Mouse (Mus musculus): Measurements from ENCODE around the gene Gatad2b.
"Not testable (repeated sequence)": the region's sequence is repeated elsewhere in the genome, so short reads cannot be mapped to it uniquely, and the experiment has no call there.

Gatad2b gene

DNA sequence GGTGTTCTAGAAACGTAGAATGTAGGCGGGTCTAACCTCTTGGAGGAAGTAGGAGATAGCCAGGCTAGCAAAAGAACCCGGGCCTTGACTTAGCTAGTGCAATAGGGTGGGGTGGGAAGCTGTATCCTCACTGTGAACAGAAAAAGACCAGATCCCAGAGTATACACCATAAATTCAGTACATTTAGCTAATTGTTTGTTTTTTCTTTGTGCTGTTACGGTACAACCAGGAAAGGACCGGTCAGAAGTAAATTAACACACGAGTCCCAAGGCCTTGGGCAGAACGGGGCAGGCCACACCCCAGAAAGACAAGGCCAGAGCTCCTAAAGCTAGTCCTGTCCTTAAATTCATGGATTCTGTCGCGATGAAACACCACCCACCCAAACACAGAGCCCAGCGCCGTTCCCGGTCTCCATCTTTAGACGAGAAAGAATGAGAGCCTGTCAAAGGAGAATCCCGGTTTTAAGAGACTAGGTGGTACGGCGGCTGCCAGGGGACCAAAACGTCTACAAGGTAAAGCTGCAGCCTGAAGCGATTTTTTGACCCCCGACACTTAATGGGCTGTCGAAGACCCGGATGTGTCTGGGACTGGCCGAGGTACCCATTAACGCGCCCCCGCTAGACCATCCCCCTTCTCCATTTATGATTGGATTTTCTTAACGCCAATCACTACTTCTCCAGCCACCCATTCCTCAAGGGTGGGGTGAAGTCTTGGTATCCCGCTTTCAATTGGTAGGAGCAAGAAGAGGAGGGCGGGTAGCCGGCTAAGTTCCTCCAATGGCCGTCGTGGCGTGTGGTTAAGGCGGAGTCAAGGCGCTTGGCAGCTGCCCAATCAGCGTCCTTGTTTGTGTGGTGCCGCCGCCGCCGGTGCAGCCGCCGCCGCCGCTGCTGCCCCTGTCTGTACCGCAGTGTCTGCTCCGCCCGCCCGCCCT is at the start of gene Gatad2b:
Gene Gatad2b (plus strand): TSS at position 834 of the 931 bp plus-strand sequence.
- peak; percentile 97 for DNase-seq (ENCODE audit: low read depth, low spot score)

DNA sequence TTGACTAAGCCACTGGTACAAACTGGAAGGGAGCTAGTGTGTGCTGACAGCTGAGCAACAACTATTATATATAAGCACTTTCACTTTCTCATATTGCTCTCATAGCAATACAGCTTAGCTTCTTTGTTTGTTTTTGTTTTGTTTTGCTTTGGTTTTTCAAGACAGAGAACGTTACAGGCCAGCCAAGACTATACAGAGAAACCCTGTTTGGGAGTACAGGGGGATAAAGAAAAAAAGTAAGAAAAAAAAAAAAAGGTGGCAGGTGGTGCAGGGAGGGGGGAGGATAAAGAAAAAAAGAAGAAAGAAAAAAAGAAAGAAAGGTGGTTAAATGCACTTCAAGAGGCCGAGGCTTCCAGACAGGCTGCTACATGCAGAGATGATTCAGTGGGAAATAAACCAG is 47.6 kb upstream of the Gatad2b start:
- DNase-seq (ENCODE audit: low read depth, low spot score) = no peak

DNA sequence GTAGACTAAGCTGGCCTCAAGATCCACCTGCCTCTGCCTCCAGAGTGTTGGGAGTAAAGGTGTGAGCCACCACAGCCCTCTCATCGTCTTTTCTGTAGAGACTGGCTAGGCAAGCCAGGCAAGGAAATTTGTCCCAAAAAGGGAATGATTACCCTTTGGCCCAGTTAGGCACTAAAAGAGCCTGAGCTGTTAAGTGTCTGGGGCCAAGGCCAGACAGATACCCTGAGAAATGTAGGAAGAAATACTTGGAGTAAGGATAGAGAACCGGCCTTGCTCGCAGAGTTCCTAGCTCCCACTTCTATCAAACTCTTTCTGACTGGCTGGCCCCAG is 45.4 kb upstream of the Gatad2b start:
- DNase-seq (ENCODE audit: low read depth, low spot score) = no peak

DNA sequence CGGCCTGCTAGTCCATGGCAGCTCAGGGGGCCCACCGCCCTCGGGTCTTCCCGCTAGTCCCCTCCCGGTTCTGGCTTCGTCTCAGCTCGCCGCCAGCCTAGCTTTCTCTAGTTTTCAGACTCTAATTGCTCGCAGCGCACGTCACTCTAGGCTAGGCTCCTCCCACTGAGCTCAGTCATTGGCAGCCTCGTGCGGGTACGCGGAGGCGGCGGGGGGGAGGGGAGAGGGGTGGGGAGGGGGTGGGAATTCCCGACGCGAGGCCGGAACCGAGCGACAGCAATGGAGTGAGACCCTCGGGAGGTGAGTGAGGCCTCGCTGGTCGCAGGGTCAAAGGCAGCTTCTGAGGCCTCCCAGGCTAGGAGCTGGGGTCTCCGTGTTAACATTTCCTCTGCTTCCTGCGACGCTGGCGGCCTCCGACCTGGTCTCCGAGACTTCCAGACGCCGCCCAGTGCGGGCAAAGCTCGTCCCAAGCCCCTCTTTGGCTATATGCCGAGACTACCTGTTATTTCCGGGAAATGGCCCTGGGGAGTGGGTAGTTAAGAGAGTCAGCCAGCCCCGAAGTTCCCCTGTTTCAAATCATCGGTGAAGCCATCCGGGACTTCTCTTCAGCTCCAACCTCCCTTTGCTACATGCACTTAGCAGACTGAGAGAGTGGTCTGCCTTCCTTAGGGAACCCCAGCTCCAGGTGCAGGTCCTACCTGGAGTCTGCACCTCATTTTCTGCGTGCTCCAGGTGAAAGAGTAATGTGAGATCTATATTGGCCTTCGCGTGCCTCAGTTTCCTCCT is 44.8 kb upstream of the Gatad2b start, which contains the start of gene Slc39a1:
Gene Slc39a1 (plus strand): TSS at position 213 of the 786 bp plus-strand sequence.
- DNase-seq (ENCODE audit: low read depth, low spot score) = peak; percentile 93

DNA sequence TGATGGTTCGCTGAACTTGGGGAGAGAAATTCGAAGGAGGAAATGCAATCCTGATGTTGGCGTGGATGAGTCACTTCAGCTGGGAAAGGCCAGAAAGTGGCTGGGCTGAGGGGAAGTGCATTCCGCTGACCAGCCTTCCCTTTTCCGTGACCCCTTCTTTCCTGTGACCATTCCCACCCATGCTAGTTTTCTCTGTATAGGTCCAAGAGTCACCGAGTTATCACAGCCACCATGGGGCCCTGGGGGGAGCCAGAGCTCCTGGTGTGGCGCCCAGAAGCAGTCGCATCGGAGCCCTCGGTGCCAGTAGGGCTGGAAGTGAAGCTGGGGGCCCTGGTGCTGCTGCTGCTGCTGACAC is 44.3 kb upstream of the Gatad2b start:
- DNase-seq (ENCODE audit: low read depth, low spot score) = no peak

- DNase-seq (ENCODE audit: low read depth, low spot score) = no peak
Observed at GRCm38 (mm10) chr3:90250791-90251190, 42.2 kb upstream of the Gatad2b start.

DNA sequence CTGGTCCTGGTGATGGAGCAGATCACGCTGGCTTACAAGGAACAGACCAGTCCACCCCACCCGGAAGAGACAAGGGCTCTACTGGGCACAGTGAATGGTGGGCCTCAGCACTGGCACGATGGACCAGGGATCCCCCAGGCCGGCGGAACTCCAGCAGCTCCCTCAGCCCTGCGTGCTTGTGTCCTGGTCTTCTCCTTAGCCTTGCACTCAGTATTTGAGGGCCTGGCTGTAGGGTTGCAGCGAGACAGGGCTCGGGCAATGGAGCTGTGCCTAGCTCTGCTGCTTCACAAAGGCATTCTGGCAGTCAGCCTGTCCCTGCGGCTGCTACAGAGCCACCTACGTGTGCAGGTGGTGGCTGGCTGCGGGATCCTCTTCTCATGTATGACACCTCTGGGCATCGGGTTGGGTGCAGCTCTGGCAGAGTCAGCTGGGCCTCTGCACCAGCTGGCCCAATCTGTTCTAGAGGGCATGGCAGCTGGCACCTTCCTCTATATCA is 41.2 kb upstream of the Gatad2b start:
- not testable (repeated sequence) for DNase-seq (ENCODE audit: low read depth, low spot score)

GRCm38 (mm10) chr3:90252659-90253058 is 40.3 kb upstream of the Gatad2b start:
- DNase-seq (ENCODE audit: low read depth, low spot score) = not testable (repeated sequence)

- not testable (repeated sequence) for DNase-seq (ENCODE audit: low read depth, low spot score)
Observed at GRCm38 (mm10) chr3:90253174-90253573, 39.8 kb upstream of the Gatad2b start.

- peak; percentile 94 for DNase-seq (ENCODE audit: low read depth, low spot score)
Observed at GRCm38 (mm10) chr3:90253653-90254418, 39.1 kb upstream of the Gatad2b start, which contains the start of gene Crtc2. Gene Crtc2 (plus strand): TSS chr3:90254163.

DNA sequence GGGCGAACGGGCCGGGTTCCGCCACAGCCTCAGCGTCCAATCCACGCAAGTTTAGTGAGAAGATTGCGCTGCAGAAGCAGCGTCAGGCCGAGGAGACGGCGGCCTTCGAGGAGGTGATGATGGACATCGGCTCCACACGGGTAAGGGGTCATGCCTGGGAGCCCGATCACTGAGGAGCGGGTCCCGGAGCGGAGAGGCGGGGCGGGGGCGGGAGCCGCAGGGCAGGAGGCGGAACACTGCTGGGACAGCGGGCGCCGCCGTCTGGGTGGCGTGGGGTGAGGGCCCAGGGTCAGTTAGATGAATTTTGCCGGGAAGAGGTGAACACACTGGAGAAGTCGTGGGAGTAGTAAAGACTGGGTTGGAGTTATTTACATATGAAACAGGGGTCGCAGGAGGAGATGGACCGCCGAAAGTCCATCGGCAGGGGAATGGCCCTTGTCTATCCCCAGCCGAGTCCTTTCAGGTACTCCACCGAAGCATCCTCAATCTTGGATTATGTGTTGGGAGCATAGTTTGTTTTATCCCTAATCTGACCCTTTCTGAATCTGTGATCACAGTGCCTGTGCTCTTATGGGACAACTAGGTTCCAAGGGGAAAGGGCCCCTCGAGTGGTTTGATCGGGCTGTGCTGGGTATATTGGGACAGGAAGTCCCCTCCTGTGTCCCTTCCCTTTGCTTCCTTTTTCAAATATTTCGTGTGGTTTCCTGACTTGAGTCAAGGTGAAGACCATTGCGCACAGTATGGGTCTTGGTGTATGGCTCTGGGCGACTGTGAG is 38.4 kb upstream of the Gatad2b start:
- no peak for DNase-seq (ENCODE audit: low read depth, low spot score)

GRCm38 (mm10) chr3:90255194-90255565 is 37.8 kb upstream of the Gatad2b start:
- no peak for DNase-seq (ENCODE audit: low read depth, low spot score)

DNA sequence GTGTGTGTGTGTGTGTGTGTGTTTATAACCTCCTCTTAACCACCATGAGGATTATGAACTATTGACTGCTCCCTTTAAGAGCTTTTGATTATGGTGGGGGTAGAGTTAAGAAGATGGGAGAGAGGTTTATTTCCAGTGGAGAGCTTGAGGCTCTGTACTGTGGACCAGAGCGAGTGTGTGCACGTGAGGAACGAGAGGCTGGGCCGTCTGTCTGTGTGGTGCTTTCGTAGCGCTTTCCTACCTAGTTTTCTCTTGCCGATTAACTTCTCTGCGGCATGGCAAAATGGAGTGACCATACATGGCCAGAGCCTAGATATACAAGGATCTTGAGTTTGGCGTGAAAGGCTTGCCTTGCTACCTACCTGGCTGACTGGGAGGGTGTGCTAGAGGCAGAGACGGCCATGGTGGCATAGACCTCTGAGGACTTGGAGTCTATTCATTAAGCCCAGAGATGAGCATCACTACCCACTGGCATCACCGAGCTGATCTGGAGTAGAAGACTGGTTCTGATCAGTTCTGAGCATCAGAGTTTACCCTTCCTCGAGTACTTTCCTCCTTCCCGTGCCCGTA is 37.1 kb upstream of the Gatad2b start:
- DNase-seq (ENCODE audit: low read depth, low spot score) = no peak

- no peak for DNase-seq (ENCODE audit: low read depth, low spot score)
Observed at GRCm38 (mm10) chr3:90256731-90257530, 36.0 kb upstream of the Gatad2b start.

GRCm38 (mm10) chr3:90258521-90258920 is 34.5 kb upstream of the Gatad2b start:
- no peak for DNase-seq (ENCODE audit: low read depth, low spot score)

DNA sequence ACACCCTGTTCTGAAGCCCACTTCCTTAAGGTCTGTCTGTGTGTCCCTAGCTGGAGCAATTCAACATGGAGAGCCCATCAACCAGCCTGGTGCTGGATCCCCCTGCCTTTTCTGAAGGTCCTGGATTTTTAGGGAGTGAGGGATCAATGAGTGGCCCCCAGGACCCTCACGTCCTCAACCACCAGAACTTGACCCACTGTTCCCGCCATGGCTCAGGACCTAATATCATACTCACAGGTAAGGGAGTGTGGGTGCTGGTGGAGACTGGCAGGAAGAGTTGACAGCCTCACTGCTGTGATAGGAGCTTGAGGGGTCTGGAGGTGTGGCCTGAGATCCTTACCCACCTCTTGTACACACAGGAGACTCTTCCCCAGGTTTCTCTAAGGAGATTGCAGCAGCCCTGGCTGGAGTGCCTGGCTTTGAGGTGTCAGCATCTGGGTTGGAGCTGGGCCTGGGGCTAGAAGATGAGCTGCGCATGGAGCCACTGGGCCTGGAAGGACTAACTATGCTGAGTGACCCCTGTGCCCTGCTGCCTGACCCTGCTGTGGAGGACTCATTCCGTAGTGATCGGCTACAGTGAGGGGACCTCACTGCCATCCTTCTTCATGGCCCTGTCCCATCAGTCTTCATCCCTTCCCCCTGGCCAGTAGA is 29.7 kb upstream of the Gatad2b start:
- no peak for DNase-seq (ENCODE audit: low read depth, low spot score)

DNA sequence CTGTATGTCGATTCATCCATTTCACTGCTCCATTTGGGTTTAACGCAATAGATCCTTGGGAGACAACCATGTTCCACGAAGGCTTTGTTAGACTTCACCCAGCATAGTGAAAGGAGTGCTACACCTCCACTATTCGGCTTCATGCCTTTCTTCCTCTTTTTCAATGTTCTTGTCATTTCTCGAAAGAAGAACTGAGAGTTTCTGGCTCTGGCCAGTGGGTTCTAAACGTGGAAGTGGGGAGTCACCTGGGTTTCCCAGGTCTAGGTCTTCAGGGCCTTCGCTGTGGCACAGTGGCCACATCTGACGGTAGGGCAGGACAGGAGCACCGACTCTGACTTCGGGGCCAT is 28.3 kb upstream of the Gatad2b start:
- DNase-seq (ENCODE audit: low read depth, low spot score) = no peak

DNA sequence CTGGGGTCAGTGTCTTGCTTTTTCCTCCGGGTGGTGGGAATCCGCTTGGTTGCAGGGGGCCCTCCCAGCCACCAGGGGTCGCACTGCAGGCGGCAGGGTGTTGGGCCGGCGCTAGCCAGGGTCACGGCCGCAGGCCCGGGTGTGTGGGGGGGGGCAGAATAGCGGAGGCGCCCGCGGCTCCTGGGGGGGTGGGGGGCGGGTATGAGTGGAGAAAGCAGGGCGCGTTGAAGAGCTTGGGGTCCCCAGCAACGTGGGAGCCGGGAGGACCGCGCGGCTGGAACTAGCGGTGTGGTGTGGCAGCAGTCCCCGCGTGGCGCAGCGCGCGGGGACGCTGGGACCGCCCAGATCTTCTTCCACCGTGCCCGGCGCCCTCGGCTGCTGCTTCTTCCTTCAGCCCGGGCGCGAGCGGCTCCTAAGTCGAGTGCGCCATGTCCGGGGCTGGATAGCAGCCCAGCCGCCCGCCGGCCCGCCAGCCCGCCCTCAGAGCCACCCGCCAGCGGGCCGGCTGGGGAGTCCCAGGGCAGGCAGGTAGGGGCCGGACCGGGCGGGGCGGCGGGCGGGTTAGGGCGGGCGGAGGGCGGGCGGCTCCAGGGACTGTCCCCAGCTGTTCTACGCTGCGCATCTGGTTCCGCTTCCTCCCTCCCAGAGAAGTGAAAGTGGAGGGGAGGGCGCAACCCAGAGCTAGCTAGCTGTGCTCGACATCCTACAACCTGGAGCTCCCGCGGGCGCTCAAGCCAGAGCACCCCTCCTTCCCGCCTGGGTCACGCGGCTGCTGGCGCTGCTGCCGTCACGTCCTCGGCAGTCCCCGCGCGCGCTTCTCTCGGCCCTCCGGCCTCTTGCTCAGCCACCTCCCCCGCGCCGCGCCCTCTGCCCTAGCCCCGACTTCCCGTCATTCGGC is 27.7 kb upstream of the Gatad2b start, which contains the start of gene Dennd4b:
Gene Dennd4b (plus strand): TSS at position 152 of the 898 bp plus-strand sequence.
- peak; percentile 74 for DNase-seq (ENCODE audit: low read depth, low spot score)

All from embryo, embryonic 11.5 days (tissue).